Comparison of ENCODE assay signal across 15 mouse cellular contexts in genomic region chr15:25753878-25754277, GRCm38 (mm10).
DNase-seq lines count a peak whose midpoint lies in the region; ATAC-seq lines count a peak whose summit lies in the region.
"Had no signal": no experiment of that assay in that cellular context is flagged by ENCODE, and none has a peak within 500 bp of the region (broad histone marks: within the 10 kb centered on the region; RNA-seq: fewer than 3 reads in every experiment).

No protein-coding gene starts in this region.

- H3K27me3 ChIP-seq in forebrain, embryonic 13.5 days = no peaks in the 10 kb centered on the region
- no peaks in the 10 kb centered on the region for H3K27me3 ChIP-seq in hindbrain, embryonic 16.5 days (replicated peaks; ENCODE audit: control insufficient read depth, insufficient read depth, low read length)
- no peaks in the 10 kb centered on the region for H3K27me3 ChIP-seq in neural tube, embryonic 13.5 days
- H3K27me3 ChIP-seq: CH12.LX; heart, embryonic 15.5 days; intestine, embryonic 15.5 days; megakaryocyte, embryonic 14.5 days had no signal

- no peaks in the 10 kb centered on the region for H3K36me3 ChIP-seq in forebrain, embryonic 13.5 days (ENCODE audit: poor library complexity, severe bottlenecking)
- H3K36me3 ChIP-seq in hindbrain, embryonic 16.5 days (ENCODE audit: control insufficient read depth, insufficient read depth, low read length) = no peaks in the 10 kb centered on the region
- no peaks in the 10 kb centered on the region for H3K36me3 ChIP-seq in neural tube, embryonic 13.5 days
- H3K36me3 ChIP-seq: heart, embryonic 15.5 days had no signal

- peak overlapping the region; percentile 78 for H3K9ac ChIP-seq in forebrain, embryonic 13.5 days
- peak overlapping the region; percentile 52; the same call in 1 of the 2 replicates for H3K9ac ChIP-seq in hindbrain, embryonic 16.5 days (ENCODE audit: low read depth, low read length)
- peak overlapping the region; percentile 71; the same call in 1 of the 2 replicates for H3K9ac ChIP-seq in neural tube, embryonic 13.5 days
- H3K9ac ChIP-seq: heart, embryonic 15.5 days; intestine, embryonic 15.5 days; lung, embryonic 14.5 days had no signal

- peak overlapping the region; percentile 37 for H3K4me3 ChIP-seq in forebrain, embryonic 13.5 days
- peak overlapping the region; percentile 27 for H3K4me3 ChIP-seq in hindbrain, embryonic 16.5 days (ENCODE audit: low read length)
- peak overlapping the region; percentile 34 for H3K4me3 ChIP-seq in neural tube, embryonic 13.5 days
- H3K4me3 ChIP-seq: heart, embryonic 15.5 days; intestine, embryonic 15.5 days; megakaryocyte, embryonic 14.5 days had no signal

- peak overlapping the region; percentile 96 for H3K27ac ChIP-seq in forebrain, embryonic 13.5 days
- peak overlapping the region; percentile 67 for H3K27ac ChIP-seq in hindbrain, embryonic 16.5 days (ENCODE audit: low read depth, low read length)
- peak overlapping the region; percentile 91 for H3K27ac ChIP-seq in neural tube, embryonic 13.5 days (replicated peaks)
- H3K27ac ChIP-seq: heart, embryonic 15.5 days; intestine, embryonic 15.5 days had no signal

- peaks cover 51% of the 10 kb centered on the region for H3K4me1 ChIP-seq in forebrain, embryonic 13.5 days
- H3K4me1 ChIP-seq in hindbrain, embryonic 16.5 days (ENCODE audit: control insufficient read depth, insufficient read depth, low read depth, low read length) = peaks cover 12% of the 10 kb centered on the region
- peaks cover 39% of the 10 kb centered on the region for H3K4me1 ChIP-seq in neural tube, embryonic 13.5 days (replicated peaks)
- H3K4me1 ChIP-seq: heart, embryonic 15.5 days had no signal

- DNase-seq in ZHBTc4 (ENCODE audit: low read depth, low spot score) = peak; percentile 90
- no peak for DNase-seq in cerebellum, postnatal 4 days (ENCODE audit: low spot score in 2 of 2)
- DNase-seq in yolk sac, embryonic 10.5 days (ENCODE audit: low spot score) = no peak
- DNase-seq in ovary, postnatal 36 days (ENCODE audit: low spot score) = no peak
- DNase-seq: cerebellum, adult 11-12 months; gastrocnemius, postnatal 14 days; kidney, postnatal 14 days; lung, embryonic 14.5 days had no signal

- no peaks in the 10 kb centered on the region for H3K9me3 ChIP-seq in forebrain, embryonic 13.5 days (replicated peaks)
- no peaks in the 10 kb centered on the region for H3K9me3 ChIP-seq in hindbrain, embryonic 16.5 days (ENCODE audit: control insufficient read depth, low read length)
- H3K9me3 ChIP-seq in neural tube, embryonic 13.5 days = no peaks in the 10 kb centered on the region
- H3K9me3 ChIP-seq: heart, embryonic 15.5 days; intestine, embryonic 15.5 days; megakaryocyte, embryonic 14.5 days had no signal

- peak overlapping the region; percentile 61 for H3K4me2 ChIP-seq in forebrain, embryonic 13.5 days
- peak overlapping the region; percentile 48; the same call in 1 of the 2 replicates for H3K4me2 ChIP-seq in hindbrain, embryonic 16.5 days (ENCODE audit: low read length)
- peak overlapping the region; percentile 50 for H3K4me2 ChIP-seq in neural tube, embryonic 13.5 days
- H3K4me2 ChIP-seq: heart, embryonic 15.5 days; intestine, embryonic 15.5 days; lung, embryonic 14.5 days had no signal

- ATAC-seq in forebrain, embryonic 13.5 days = peak; percentile 26; the same call in 1 of the 2 replicates
- ATAC-seq in hindbrain, embryonic 16.5 days = no peak
- peak; percentile 17; the same call in 1 of the 2 replicates for ATAC-seq in neural tube, embryonic 13.5 days (ENCODE audit: low read depth)
- ATAC-seq: intestine, embryonic 15.5 days had no signal
